Mouse (Mus musculus) stomach, postnatal 0 days (tissue): ENCODE results near the gene Prkcb.

ENCODE experiments used
- CTCF ChIP-seq: IDR thresholded peaks from 2 replicates; pipeline ENCODE4 v1.5.1; 2016; ENCODE audit warnings: antibody characterized with exemption, low read depth, mild to moderate bottlenecking, moderate library complexity
- EP300 ChIP-seq: optimal IDR thresholded peaks from 2 replicates; pipeline ENCODE3; 2016; ENCODE audit warnings: antibody characterized with exemption

- no peak for TF ChIP-seq EP300
- TF ChIP-seq CTCF: no peak
Observed at GRCm38 (mm10) chr7:122487929-122488571, 199.5 kb downstream of the Prkcb start.
